Mouse (Mus musculus) forebrain, embryonic 11.5 days (tissue): ENCODE data around the gene Clspn. TPM values are rescaled to one million over a fixed set of nuclear protein-coding genes. Genes with fewer than 3 reads are reported as not detected.

ENCODE experiments used
- ATAC-seq: fragments of 200-750 bp; cut with Nextera tagmentation; replicated peaks from 2 replicates; pipeline ENCODE4 v1.8.0; 2017; ENCODE audit warnings: moderate TSS enrichment; ENCODE audit not compliant: low FRiP score
- DNase-seq: peaks from one replicate; pipeline ENCODE4 v3.0.0-alpha.2; 2017; ENCODE audit warnings: low spot score
- H3K27ac ChIP-seq: fragments of 300-500 bp; sonication (generic); 2 replicates; pipeline ENCODE4 v1.5.1; 2014; ENCODE audit warnings: low read depth, low read length
- H3K27me3 ChIP-seq: fragments of 300-500 bp; sonication (generic); 2 replicates; pipeline ENCODE4 v1.6.1; 2014; ENCODE audit warnings: mild to moderate bottlenecking, low read length, mixed read lengths; ENCODE audit not compliant: control insufficient read depth, insufficient read depth
- H3K36me3 ChIP-seq: fragments of 300-500 bp; sonication (generic); 2 replicates; pipeline ENCODE4 v1.6.1; 2014; ENCODE audit warnings: mild to moderate bottlenecking, low read length, moderate library complexity, mixed read lengths; ENCODE audit not compliant: control insufficient read depth, insufficient read depth
- H3K4me1 ChIP-seq: fragments of 300-500 bp; sonication (generic); replicated peaks from 2 replicates; pipeline ENCODE4 v1.6.1; 2014; ENCODE audit warnings: low read length, mixed read lengths; ENCODE audit not compliant: control insufficient read depth, insufficient read depth
- H3K4me2 ChIP-seq: fragments of 300-500 bp; sonication (generic); 2 replicates; pipeline ENCODE4 v1.6.1; 2014; ENCODE audit warnings: low read depth, mild to moderate bottlenecking, low read length, moderate library complexity, mixed read lengths; ENCODE audit not compliant: severe bottlenecking
- H3K4me3 ChIP-seq: fragments of 300-500 bp; sonication (generic); 2 replicates; pipeline ENCODE4 v1.5.1; 2014; ENCODE audit warnings: low read depth, low read length
- H3K9ac ChIP-seq: fragments of 300-500 bp; sonication (generic); 2 replicates; pipeline ENCODE4 v1.6.1; 2014; ENCODE audit warnings: low read length
- H3K9me3 ChIP-seq: fragments of 300-500 bp; sonication (generic); 2 replicates; pipeline ENCODE4 v1.6.1; 2016; ENCODE audit warnings: low read length, mixed read lengths; ENCODE audit not compliant: control insufficient read depth
- WGBS: fragments of 180-500 bp; shearing (Covaris S2); extraction: QIAGEN DNeasy Blood & Tissue Kit; methylation state at CpG from one replicate; pipeline ENCODE4 v1.1.7; 2014; 5-methylcytosine and 5-hydroxymethylcytosine counted together
- polyA plus RNA-seq: library from polyadenylated mRNA; unstranded; fragments of >200 nt; fragmentation: Nextera tagmentation; extraction: Ambion mirVana; gene quantifications from 2 replicates; pipeline ENCODE4 v1.2.1, GENCODE M21; 2014

The Clspn gene
- polyA plus RNA-seq, 1 experiment from 2014 or later = 62.7 TPM

- H3K4me2 ChIP-seq = no peak overlapping the region
- ATAC-seq = no peak
Observed at GRCm38 (mm10) chr4:126546183-126546582, 10.6 kb upstream of the Clspn start.

GRCm38 (mm10) chr4:126552136-126552535 lies 4.6 kb upstream of the Clspn start:
- ATAC-seq = no peak
- H3K36me3 ChIP-seq = no peaks in the 10 kb centered on the region
- H3K9me3 ChIP-seq = no peaks in the 10 kb centered on the region
- no peak overlapping the region for H3K27ac ChIP-seq
- 89% methylated on average over 7 of the region's 7 CpGs for WGBS
- no peak for DNase-seq
- no peaks in the 10 kb centered on the region for H3K27me3 ChIP-seq
- no peak overlapping the region for H3K9ac ChIP-seq
- H3K4me2 ChIP-seq = no peak overlapping the region
- peaks cover 2% of the 10 kb centered on the region; the same call in 1 of the 2 replicates for H3K4me1 ChIP-seq
- H3K4me3 ChIP-seq = no peak overlapping the region

More at GRCm38 (mm10) chr4:126546183-126546582, 10.6 kb upstream of the Clspn start:
- H3K27me3 ChIP-seq = no peaks in the 10 kb centered on the region
- no peak overlapping the region for H3K9ac ChIP-seq
- H3K36me3 ChIP-seq = no peaks in the 10 kb centered on the region
- WGBS = 75% methylated on average over 2 of the region's 2 CpGs
- H3K4me3 ChIP-seq = no peak overlapping the region
- DNase-seq = no peak
- H3K27ac ChIP-seq = no peak overlapping the region
- no peaks in the 10 kb centered on the region for H3K4me1 ChIP-seq
- no peaks in the 10 kb centered on the region for H3K9me3 ChIP-seq

- no peak overlapping the region for H3K9ac ChIP-seq
Observed at GRCm38 (mm10) chr4:126553105-126553504, 3.6 kb upstream of the Clspn start.

GRCm38 (mm10) chr4:126553685-126554084 lies 3.0 kb upstream of the Clspn start:
- WGBS = 88% methylated on average over 1 of the region's 1 CpGs
- no peak overlapping the region for H3K4me3 ChIP-seq

More at GRCm38 (mm10) chr4:126553105-126553504, 3.6 kb upstream of the Clspn start:
- Histone ChIP-seq H3K9me3 (no peaks in the 10 kb centered on the region), H3K27ac (no peak overlapping the region), H3K4me2 (no peak overlapping the region), H3K4me1 (peaks cover 2% of the 10 kb centered on the region; the same call in 1 of the 2 replicates), H3K4me3 (no peak overlapping the region), H3K36me3 (no peaks in the 10 kb centered on the region), H3K27me3 (no peaks in the 10 kb centered on the region)
- ATAC-seq (no peak), DNase-seq (no peak)
- WGBS = 76% methylated on average over 8 of the region's 8 CpGs

GRCm38 (mm10) chr4:126554462-126554861 lies 2.3 kb upstream of the Clspn start:
- ATAC-seq (no peak), DNase-seq (no peak)
- Histone ChIP-seq H3K36me3 (no peaks in the 10 kb centered on the region), H3K4me2 (no peak overlapping the region), H3K27ac (no peak overlapping the region), H3K4me1 (peaks cover 2% of the 10 kb centered on the region; the same call in 1 of the 2 replicates), H3K27me3 (no peaks in the 10 kb centered on the region), H3K9ac (no peak overlapping the region), H3K9me3 (no peaks in the 10 kb centered on the region), H3K4me3 (no peak overlapping the region)
- 33% methylated on average over 3 of the region's 3 CpGs for WGBS

More at GRCm38 (mm10) chr4:126553685-126554084, 3.0 kb upstream of the Clspn start:
- Histone ChIP-seq H3K4me1 (peaks cover 2% of the 10 kb centered on the region; the same call in 1 of the 2 replicates), H3K9ac (no peak overlapping the region), H3K36me3 (no peaks in the 10 kb centered on the region), H3K27ac (no peak overlapping the region), H3K4me2 (no peak overlapping the region), H3K27me3 (no peaks in the 10 kb centered on the region), H3K9me3 (no peaks in the 10 kb centered on the region)
- ATAC-seq (no peak), DNase-seq (no peak)

- DNase-seq (no peak), ATAC-seq (no peak)
- no peaks in the 10 kb centered on the region for H3K27me3 ChIP-seq
- H3K27ac ChIP-seq = no peak overlapping the region
- H3K4me2 ChIP-seq = no peak overlapping the region
- H3K9ac ChIP-seq = no peak overlapping the region
- no peak overlapping the region for H3K4me3 ChIP-seq
- H3K36me3 ChIP-seq = peaks cover 19% of the 10 kb centered on the region
- WGBS = 96% methylated on average over 6 of the region's 6 CpGs
- H3K4me1 ChIP-seq = no peaks in the 10 kb centered on the region
- no peaks in the 10 kb centered on the region for H3K9me3 ChIP-seq
Observed at GRCm38 (mm10) chr4:126563798-126564197, 7.1 kb downstream of the Clspn start.

- no peak overlapping the region for H3K4me3 ChIP-seq
- no peaks in the 10 kb centered on the region for H3K27me3 ChIP-seq
- no peaks in the 10 kb centered on the region for H3K4me1 ChIP-seq
- H3K9ac ChIP-seq = no peak overlapping the region
- H3K9me3 ChIP-seq = no peaks in the 10 kb centered on the region
- H3K27ac ChIP-seq = no peak overlapping the region
- ATAC-seq (no peak), DNase-seq (no peak)
- 94% methylated on average over 4 of the region's 4 CpGs for WGBS
- no peak overlapping the region for H3K4me2 ChIP-seq
- peaks cover 18% of the 10 kb centered on the region; the same call in 1 of the 2 replicates for H3K36me3 ChIP-seq
Observed at GRCm38 (mm10) chr4:126567243-126567642, 10.5 kb downstream of the Clspn start.

GRCm38 (mm10) chr4:126569783-126570182 lies 13.0 kb downstream of the Clspn start:
- H3K27ac ChIP-seq = no peak overlapping the region
- no peak overlapping the region for H3K4me3 ChIP-seq
- no peak for DNase-seq
- peaks cover 34% of the 10 kb centered on the region for H3K36me3 ChIP-seq
- no peak overlapping the region for H3K4me2 ChIP-seq
- no peak overlapping the region for H3K9ac ChIP-seq
- ATAC-seq = no peak
- H3K4me1 ChIP-seq = no peaks in the 10 kb centered on the region
- no peaks in the 10 kb centered on the region for H3K9me3 ChIP-seq
- 95% methylated on average over 3 of the region's 3 CpGs for WGBS
- H3K27me3 ChIP-seq = no peaks in the 10 kb centered on the region

GRCm38 (mm10) chr4:126576281-126576680 lies 19.5 kb downstream of the Clspn start:
- ATAC-seq = no peak

More at GRCm38 (mm10) chr4:126576281-126576680, 19.5 kb downstream of the Clspn start:
- no peak for DNase-seq
- 96% methylated on average over 5 of the region's 5 CpGs for WGBS
- Histone ChIP-seq H3K9me3 (no peaks in the 10 kb centered on the region), H3K9ac (no peak overlapping the region), H3K36me3 (peaks cover 36% of the 10 kb centered on the region), H3K4me3 (no peak overlapping the region), H3K27ac (no peak overlapping the region), H3K4me1 (no peaks in the 10 kb centered on the region), H3K4me2 (no peak overlapping the region), H3K27me3 (no peaks in the 10 kb centered on the region)
